Mouse (Mus musculus) spleen, adult 2 months (tissue): Measurements from ENCODE around the gene Lhpp.

Experiments used
- CTCF ChIP-seq: fragments of 200-500 bp; IDR thresholded peaks from 2 replicates; pipeline ENCODE4 v1.5.1; 2011; ENCODE audit warnings: mild to moderate bottlenecking, inconsistent platforms; ENCODE audit not compliant: insufficient read depth, insufficient read length, insufficient replicate concordance; ENCODE audit errors: extremely low read depth
- POLR2A ChIP-seq: fragments of 200-500 bp; IDR thresholded peaks from 2 replicates; pipeline ENCODE4 v1.6.1; 2011; ENCODE audit warnings: low read depth, low read length, inconsistent platforms

DNA sequence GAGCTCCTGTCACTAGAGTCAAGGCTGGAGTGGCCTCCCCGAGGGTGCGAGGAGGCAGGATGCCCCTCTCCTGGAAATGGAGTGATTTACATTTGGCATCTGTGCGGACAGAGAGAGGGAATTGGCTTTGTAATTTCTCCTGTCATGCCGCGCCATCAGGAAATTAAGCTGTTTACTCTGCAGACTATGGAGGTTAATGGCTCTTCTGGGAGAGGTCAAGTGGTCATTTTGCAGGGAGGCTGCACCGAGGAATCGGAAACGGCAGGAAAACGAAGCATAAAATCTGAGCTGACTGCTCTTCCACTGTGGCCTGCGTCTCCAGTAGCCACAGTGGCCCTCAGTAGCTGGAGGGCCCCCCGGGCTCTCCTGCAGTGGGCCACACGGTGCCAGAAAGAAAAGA is 26.9 kb downstream of the Lhpp start:
- TF ChIP-seq POLR2A (no peak), CTCF (no peak)
